Mouse (Mus musculus): ENCODE data around the gene Syne3.

Gene Syne3

DNA sequence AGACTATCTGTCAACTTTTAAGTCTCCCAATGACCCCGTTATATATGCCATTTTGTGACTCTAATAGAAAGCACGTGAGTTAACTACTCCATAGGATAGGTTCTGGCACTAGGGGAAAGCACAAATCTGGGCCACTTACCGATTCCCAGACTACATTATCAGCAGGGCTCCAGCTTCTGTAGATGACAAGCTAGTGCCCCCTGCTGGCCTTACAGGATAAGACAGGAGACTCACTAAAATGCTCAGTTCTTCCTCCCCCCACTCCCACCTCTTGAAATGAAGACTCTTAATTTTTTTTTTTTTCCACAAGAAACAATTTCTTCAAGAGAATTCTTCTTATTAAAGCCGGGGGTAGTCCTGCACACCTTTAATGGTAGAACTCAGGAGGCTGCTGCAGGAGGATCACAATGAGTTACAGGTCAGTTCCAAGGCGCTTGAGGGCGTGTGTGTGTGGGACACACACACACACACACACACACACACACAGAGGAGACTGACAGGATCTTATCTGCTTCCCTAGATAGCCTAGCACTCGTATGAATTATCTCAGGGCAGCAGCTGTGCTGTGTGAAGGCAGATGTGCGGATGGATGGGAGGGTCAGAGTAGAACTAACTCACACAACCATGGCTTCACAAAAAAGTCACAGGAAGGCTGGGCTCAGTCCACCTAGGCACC, 15.8 kb upstream of the Syne3 start:
- no peak for DNase-seq

DNA sequence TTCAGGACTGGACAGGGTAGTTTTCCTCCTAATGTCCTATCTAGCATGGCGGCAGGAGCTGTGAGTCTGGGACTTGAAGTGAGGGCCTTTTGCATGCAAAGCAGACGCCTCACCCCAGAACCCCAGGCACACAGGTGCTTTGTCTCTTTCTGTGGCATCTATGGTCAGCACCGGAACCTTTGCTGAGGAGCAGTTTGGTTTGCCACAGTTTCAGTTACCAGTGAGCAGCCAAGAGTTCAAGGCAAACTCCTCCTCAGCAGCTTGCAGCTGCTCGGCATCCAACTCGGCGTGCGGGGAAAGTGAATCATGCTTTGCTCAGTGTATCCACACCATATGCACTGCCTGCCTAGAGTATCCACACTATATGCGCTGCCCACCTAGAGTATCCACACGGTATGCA, 13.2 kb upstream of the Syne3 start:
- no peak for DNase-seq

- DNase-seq: no peak
These were observed 12.5 kb upstream of the Syne3 start for GRCm38 (mm10) chr12:105022141-105022540.

DNA sequence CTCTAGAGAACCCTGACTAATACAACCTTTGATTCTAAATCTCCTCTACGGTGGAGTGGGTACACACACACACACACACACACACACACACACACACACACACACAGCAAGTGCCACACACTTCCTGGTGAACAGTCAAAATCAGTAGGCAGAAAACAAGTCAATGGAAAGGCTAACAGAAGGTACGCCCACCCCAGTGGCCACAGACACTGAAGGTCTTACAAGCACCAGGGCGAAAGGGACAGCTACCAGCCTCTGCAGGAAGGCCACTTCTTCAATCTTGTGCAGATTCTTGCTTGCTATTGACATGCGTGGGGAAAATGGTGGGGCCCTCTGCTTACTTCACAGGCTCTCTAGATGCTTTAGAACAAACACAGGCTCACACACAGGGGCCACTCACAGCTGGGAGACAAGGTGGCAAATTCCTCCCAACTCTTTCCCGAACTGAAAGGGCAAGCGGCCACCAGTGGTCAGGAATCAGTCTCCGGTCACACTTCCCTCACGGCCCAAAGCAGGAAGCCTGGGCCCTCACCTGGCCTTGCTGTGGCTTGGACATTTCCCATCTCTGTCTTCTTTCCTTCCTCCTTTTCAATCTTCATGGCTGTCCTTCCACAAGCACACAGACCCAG, 11.9 kb upstream of the Syne3 start:
- DNase-seq: no peak

DNA sequence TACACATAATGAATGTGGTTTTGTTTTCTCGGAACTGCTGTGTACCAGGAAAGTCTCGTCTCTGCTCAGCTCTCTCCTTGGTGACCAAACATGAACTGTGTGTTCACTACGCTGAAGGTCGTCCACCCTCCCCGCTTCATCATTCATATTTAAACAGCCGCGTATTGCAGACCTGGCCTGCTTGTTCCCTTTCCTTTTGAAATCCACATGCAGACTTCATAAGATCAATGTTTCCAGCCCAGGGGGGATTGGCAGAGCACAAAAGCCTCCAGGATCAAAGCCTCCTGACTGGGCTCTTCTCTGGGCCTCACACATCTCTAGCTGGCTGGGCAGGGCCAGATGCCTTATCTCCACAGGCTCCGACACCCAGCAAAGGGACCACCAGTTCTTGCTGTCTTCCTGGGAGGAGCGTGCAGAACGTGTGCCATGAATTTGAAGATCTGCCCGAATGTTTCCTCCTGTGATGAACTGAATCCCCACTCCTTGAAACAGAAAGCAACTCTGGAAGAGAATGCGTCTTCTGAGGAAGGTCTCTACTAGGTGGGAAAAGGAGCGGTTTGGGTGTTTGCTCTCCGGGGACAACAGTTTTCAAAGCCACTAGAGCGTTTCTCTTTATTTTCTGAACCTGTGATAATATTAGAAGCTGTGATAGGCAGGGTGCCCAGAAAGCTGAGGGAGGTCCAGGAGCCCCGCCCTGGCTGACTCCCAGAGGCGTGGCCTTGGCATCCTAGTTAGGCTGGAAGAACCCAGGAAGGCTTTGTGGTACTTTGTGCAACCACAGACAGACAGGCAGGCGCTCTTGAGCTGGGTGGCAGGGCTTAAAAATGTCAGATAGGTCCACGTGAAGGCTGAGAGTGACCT, 10.0 kb upstream of the Syne3 start:
- no peak for DNase-seq

DNA sequence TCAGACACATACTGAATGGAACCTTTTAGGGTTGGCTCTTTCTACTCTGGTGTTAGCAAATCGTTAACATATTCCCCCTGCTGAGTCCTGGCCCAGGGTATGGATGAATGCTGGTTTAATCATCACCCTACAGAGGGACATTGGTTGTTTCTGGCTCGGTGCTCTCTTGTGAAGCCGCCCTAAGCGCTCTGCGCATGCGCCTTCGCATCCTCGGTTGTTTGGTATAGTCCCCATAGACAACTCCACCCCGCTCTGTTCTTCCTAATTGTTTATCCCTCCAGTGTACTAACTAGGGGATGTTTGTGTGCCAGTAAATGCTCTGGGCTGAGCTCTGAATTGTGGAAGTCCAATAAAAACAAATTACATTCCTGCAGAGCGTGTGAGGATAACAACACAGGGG, 7.0 kb upstream of the Syne3 start:
- peak; percentile 84 for DNase-seq

DNA sequence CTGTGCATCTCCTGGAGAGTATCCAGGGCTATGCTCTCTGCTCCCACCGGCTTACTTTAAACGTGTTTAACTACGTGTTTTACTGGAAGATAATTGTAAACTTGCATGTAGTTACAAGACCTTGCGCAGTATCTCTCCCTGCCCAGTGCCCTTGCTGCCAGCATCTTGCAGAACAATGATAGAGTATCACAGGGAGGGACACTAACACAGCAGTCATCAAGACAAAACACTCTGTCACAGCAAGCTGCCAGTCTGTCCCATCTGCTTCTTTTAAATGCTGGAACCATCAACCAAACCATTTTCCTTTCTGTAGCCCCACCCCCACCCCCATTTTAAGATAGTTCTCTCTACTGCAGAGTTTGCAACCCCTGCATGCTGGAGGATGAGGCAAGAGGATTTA, 6.6 kb upstream of the Syne3 start:
- no peak for DNase-seq

- peak; percentile 78 for DNase-seq
These were observed 3.5 kb upstream of the Syne3 start for GRCm38 (mm10) chr12:105013065-105013464.

GRCm38 (mm10) chr12:105012314-105012713, 2.7 kb upstream of the Syne3 start:
- DNase-seq: no peak

GRCm38 (mm10) chr12:105011589-105011988, 2.0 kb upstream of the Syne3 start:
- no peak for DNase-seq

GRCm38 (mm10) chr12:105010213-105010790, 693 bp upstream of the Syne3 start:
- DNase-seq: no peak

DNA sequence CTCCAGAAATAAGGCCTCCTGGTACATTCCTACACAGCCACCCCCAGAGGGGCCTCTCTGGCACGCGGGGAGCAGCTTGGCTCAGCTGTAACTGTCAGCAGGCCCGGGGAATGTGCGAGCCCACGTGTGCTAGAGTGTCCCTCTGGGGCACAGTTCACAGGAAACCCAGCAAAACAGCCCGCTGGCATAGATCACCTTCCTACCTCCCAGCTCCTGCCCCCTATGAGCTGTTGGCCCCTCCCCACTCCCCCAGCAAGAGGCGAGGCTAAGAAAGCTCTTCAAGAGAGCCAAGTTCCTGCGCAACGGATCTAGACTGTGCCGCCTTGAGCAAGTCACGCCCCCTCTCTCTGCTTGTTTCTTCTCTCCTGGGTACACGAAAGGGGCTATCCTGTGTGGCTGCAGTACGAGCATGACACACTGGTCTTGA, 844 bp downstream of the Syne3 start:
- DNase-seq: peak; percentile 92

GRCm38 (mm10) chr12:105008150-105008549, 1.5 kb downstream of the Syne3 start:
- no peak for DNase-seq

- DNase-seq: peak; percentile 57
These were observed 4.0 kb downstream of the Syne3 start for GRCm38 (mm10) chr12:105005715-105005972.

DNA sequence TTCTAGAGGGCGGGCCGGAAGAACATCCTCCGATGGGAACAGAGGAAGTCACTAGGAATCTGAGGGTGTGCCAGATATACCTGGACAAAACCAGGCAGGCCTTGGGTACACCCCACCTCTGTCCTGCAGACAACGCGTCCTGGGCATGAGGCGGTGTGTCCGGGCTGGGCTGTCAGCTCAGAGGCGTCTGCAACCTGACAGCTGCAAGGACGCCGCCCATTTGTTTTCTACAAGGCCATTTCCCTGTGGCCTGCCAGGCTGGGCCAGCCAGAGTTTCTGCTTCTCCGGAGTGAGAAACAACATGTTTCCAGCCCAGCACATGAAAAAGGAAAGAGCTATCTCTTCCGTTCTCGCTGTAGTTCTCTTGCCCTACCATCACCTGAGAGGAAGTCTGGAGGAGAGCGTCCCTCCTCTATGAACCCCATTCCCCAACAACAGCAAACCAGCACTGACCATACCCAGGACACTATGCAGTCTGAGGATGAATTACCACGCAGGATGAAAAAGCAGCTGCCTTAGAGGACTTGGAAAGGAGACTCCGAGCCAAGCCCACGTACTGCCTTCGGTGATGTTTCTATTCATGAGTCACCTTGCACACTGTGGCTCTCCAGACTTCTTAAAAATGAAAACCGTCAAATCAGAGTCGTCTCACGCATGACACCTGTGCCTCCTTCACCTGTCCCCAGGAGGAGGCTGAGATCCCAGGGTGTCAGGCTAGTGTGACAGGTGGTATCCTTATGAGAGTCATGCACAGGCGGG, 4.5 kb downstream of the Syne3 start:
- no peak for DNase-seq

- no peak for DNase-seq
These were observed 5.9 kb downstream of the Syne3 start for GRCm38 (mm10) chr12:105003715-105004114.

GRCm38 (mm10) chr12:105003158-105003557, 6.5 kb downstream of the Syne3 start:
- no peak for DNase-seq

- DNase-seq: no peak
These were observed 7.1 kb downstream of the Syne3 start for GRCm38 (mm10) chr12:105002340-105003132.

DNA sequence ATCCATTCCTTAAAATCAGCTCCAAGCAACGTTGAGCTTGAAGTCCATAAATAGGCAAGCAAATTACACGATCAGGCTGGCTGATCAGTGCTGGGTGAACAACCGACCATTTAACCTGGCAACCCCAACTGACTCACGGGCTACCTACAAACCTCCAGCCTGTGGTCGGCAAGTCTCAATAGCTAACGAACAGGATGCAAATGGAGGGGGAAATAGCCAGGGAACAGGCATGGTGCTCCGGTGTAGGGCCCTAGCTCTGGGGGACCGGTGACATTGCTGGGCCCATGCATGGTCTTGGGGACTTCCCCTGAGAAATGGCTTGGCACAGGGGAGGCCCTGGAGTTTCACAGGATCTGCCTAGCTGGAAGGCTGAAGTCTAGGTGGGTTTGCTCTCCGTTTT, 8.3 kb downstream of the Syne3 start:
- DNase-seq: no peak

DNA sequence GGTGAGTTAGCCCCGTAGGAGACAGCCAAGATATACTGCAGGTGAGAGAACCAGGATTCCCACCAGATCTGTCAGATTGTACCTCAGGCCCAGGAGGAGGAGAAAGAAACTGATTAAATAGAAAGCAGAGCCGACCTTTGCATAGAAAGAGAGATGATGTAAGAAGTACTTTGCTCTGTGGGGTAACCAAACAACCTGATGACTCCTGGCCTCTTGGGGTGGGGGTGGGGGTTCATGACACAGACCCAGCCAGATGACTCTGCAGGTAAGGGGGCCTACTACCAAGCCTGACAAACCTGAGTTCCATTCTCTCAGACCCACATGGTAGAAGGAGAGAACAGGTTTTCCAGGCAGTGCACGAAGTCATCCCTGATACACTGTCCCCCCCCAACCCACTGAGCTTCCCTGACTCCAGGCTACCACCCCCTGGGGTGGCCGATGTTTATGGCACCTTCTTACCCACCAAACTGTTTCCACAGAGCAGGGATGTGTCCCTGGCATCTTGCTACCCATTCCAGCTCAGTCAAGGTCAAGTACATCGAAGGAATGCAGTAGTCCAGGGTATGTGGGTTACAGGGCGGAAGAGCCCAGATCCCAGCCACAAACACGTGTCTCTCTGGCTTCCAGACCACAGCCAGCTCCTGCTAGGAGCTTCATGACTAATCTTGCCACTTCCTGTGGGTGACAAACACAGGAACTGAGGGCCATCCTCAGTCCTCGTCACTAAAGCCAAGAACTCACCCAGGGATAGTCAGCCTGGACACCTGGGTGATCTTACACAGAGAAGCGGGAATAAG, 8.9 kb downstream of the Syne3 start:
- peak; percentile 81 for DNase-seq

DNA sequence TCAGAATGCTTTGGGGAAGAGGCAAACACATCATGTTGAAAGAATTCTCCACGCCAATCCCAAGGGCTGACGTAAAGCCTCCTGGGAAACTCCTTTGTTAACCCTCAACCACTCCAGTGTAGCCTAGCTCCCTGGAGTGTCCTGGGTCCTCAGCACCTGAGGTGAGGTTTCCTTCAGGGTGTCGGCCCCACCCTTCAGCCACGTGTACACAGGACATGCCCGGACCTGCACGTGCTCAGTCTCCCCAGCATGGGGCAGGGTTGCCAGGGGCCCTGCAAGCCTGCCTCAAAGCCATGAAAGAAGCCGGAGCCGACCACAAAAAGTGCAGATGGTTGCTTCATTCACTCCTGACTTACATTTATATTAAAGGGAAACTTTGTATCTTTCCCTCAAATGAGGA, 10.4 kb downstream of the Syne3 start:
- DNase-seq: no peak
